Mouse (Mus musculus) embryo, embryonic 11 days (tissue): Measurements from ENCODE around the gene Olfr606.
"Not testable (repeated sequence)": the region's sequence is repeated elsewhere in the genome, so short reads cannot be mapped to it uniquely, and the experiment has no call there.

Source experiments
- DNase-seq: peaks from one replicate; pipeline ENCODE4 v3.0.0-alpha.2; 2015

The Olfr606 gene

DNA sequence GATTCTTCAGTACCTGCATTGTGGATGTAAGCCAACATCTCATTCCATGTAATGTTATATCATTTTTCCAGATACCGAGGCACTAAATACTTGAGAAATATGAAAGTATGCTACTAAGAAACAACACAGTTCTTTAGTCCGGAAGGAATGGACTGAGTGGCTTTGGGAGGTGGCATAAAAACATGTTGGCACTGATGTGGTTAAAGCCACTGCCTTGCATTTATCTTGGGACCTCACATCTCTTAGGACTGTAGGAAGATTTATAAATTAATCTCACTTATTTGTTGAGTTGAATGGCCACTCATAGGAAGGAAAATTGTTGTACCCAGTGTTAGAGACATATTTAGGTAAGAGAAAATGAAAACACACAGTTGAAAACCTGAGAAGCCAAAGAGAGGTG is at the start of gene Olfr606:
Gene Olfr606, plus strand, starts transcription at position 301 of the 400 bp plus-strand sequence.
- no peak for DNase-seq

DNA sequence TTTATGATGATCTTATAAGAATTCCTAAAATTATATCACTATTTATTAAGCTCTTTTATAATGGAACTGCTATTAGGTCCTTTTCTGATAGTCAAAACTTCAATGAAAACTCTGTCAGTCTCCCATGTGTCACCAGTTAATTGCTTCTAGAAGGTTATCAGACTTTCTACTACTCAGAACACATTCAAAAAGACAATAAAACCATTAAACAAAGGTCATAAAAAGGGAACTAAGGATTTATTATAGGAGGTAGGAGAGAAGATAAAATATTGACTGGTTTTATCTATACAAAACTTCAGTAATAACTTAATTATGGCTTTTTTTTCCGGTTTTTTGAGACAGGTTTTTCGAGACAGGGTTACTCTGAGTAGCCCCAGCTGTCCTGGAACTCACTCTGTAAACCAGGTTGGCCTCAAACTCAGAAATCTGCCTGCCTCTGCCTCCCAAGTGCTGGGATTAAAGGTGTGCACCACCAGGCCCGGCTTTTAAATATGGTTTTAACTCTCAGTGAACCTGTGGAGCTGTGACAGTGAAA is 42.3 kb upstream of the Olfr606 start:
- not testable (repeated sequence) for DNase-seq

DNA sequence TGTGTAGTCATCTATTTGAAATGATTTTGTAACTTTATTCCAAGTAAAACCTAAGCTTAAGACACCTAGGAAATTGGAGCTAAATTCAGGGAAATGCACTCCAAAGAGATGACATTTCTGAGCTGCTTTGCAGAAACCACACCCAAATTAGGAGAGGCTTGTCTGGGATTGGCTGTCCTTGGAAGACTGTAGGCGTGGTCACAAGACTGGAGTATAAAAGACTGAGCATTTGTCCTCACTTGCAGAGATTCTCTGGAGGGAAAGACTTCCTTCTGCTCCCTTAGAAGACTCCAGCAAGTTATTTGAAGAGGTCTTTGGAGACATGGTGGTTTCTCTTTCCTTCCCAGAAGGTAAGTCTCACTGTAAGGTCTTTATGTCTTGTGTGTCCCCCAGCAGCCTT is 34.1 kb upstream of the Olfr606 start, which contains the start of gene Usp17lc:
Gene Usp17lc, plus strand, starts transcription at position 301 of the 400 bp plus-strand sequence.
- not testable (repeated sequence) for DNase-seq

- no peak for DNase-seq
Measured at GRCm38 (mm10) chr7:103445339-103445738, 3.5 kb upstream of the Olfr606 start, which contains the start of gene Olfr605. Gene Olfr605 (minus strand): TSS chr7:103445439.

- DNase-seq = no peak
Measured at GRCm38 (mm10) chr7:103460590-103460989, 11.7 kb downstream of the Olfr606 start.

DNA sequence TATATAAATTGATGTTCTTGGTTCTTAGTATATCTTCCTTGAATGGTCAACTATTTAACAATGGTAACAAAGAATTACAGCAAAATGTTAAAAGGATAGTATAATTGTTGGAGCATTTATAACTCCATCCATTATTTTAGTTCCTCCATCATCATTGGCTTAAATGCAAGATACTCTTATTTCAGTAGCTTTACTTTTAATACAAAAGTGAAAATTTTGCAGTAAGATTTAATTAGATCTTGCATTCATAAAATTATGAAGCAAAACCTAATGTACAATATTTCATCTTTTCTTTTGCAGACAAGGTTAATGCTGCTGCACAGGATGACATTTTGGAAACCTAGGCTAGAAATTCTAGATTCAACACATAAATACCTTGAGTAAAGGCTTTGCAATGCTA is 20.7 kb downstream of the Olfr606 start, which contains the start of gene Olfr608:
Gene Olfr608, plus strand, starts transcription at position 301 of the 400 bp plus-strand sequence.
- no peak for DNase-seq

- not testable (repeated sequence) for DNase-seq
Measured at GRCm38 (mm10) chr7:103477106-103477505, 28.3 kb downstream of the Olfr606 start.

GRCm38 (mm10) chr7:103497962-103498361 is 49.1 kb downstream of the Olfr606 start, which contains the start of gene Olfr609:
Gene Olfr609 (minus strand): TSS chr7:103498062.
- no peak for DNase-seq
